Mouse (Mus musculus) kidney, postnatal 14 days (tissue): ENCODE measurements at regions not wholly inside any gene's neighbourhood (a gene's known extent, or its start where the extent isn't known, plus 50 kb on each side); places are given as distances from the start of the nearest gene placed in this dataset.
A peak's percentile ranks its signal among the peaks of the same experiment; 100 is the strongest.

Experiments used
- DNase-seq: peaks from one replicate; pipeline ENCODE4 v3.0.0; 2022; ENCODE audit warnings: mixed read lengths

GRCm38 (mm10) chr9:73173589-73174247 is 60.5 kb downstream of the Rsl24d1 start:
- peak; percentile 75 for DNase-seq

- DNase-seq, result no peak
Observed at GRCm38 (mm10) chr9:73176645-73177044, 63.4 kb downstream of the Rsl24d1 start.

- DNase-seq, result no peak
Observed at GRCm38 (mm10) chr9:73183356-73183755, 70.1 kb downstream of the Rsl24d1 start.

GRCm38 (mm10) chr9:73184908-73185307 is 71.7 kb downstream of the Rsl24d1 start:
- no peak for DNase-seq

DNA sequence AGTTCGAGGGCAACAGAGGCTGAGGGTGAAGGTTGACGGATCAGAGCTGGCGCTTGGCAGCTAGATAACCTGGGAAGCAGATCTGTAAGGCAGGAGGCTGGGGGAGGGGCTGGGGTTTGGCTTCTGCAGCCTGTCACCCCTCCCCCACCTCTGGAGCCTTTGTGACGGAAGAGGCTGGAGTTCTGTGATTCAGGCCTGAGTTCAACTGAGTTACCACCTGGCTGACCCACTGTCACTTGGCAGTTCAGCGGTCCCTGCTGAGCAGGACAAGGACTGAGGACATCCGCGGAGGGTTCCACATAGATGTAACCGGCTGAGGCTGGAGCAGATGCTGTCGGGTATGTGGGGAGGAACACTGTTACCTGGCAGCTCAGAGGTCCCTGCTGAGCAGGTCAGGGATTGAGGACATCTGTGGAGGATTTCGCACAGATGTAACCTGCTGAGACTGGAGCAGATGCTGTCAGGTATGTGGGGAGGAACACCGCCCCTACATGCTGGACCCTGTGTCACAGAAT is 79.1 kb downstream of the Rsl24d1 start:
- no peak for DNase-seq

- no peak for DNase-seq
Observed at GRCm38 (mm10) chr9:73198261-73199085, 85.2 kb downstream of the Rsl24d1 start.

- DNase-seq, result no peak
Observed at GRCm38 (mm10) chr9:73223111-73223510, 109.9 kb downstream of the Rsl24d1 start.

GRCm38 (mm10) chr9:73240188-73240587 is 127.0 kb downstream of the Rsl24d1 start:
- DNase-seq, result no peak

GRCm38 (mm10) chr9:73242521-73243308 is 129.5 kb downstream of the Rsl24d1 start:
- no peak for DNase-seq

- DNase-seq, result no peak
Observed at GRCm38 (mm10) chr9:73244177-73244576, 131.0 kb downstream of the Rsl24d1 start.

GRCm38 (mm10) chr9:73245524-73245923 is 132.3 kb downstream of the Rsl24d1 start:
- DNase-seq, result peak; percentile 25

GRCm38 (mm10) chr9:73258171-73258570 is 144.9 kb downstream of the Rsl24d1 start:
- no peak for DNase-seq

DNA sequence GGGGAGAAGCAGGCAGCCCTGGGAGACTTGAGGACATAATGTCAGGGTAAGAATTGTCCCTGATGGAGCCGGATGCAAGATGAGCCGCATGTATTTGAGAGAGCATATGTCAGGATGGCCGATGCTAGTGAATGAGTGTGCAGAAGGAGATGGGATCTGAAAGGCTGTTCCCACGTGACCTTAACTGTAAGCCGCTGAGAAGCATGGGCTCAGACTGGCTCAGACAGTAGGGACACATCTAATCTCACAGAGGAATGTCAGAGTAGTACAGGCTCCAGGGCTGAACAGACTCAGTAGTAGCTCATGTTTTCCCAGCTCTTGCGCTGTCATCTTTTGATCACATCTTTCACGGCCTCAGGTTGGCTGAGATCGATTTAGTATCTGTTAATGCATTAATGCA is 145.4 kb downstream of the Rsl24d1 start:
- DNase-seq, result no peak

DNA sequence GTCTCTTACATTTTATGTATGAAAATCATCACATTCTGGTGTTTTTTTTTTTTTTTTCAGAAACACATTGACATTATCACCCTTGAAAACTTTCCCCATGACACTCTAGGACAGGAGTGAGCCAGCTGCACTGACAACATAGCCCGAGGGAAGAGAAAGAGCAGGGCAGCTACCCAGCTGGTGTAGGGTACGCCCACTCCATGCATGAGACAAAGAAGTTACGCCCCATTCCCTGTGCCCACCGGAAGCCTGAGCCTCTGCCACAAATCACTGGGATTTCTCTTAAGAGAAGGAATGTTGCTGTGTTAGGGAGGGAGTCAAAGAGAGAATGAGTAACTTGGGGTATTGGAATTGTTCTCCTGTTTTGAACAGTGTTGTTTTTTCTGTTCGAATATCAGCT is 149.5 kb downstream of the Rsl24d1 start:
- DNase-seq, result no peak

GRCm38 (mm10) chr9:73270249-73270648 is 157.0 kb downstream of the Rsl24d1 start:
- no peak for DNase-seq

- no peak for DNase-seq
Observed at GRCm38 (mm10) chr9:73272614-73273013, 159.4 kb downstream of the Rsl24d1 start.

DNA sequence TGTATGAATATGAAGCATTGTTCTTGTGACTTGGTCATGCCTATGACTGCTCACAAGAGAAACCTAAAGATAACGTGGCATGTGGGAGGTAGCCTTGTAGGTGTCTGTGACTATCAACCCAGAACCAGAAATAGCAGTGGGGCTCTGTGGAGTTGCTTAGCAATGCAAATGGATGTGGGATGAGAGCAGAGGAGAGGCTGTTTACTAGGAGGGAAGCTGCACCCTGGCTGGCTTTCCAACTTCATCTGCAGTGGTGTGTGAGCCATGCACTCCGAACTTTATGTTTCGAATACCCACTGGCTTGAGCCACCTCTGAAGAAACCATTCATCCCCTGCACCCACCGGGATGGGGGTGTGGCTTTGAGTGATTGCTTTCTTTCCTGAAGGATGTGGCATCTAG is 160.5 kb downstream of the Rsl24d1 start:
- DNase-seq, result no peak

DNA sequence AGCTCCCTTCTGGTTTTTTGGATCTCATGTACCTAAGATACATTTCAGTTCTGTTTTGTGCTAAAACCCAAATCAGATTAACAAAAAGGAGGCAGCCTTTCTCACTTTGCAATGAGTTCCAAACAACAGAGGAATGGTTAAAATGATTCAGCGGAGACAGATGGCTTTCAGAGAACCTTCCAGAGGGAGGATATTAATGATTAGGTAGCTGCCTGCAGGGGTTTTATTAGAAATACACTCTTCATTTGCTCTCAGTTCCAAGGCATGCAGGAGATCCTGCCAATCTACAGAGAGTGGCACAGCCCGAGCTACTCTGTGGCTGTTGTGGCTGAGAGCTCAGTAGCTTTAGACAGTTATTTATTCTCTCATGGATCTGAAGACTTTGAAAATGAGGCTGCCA is 162.4 kb downstream of the Rsl24d1 start:
- no peak for DNase-seq

DNA sequence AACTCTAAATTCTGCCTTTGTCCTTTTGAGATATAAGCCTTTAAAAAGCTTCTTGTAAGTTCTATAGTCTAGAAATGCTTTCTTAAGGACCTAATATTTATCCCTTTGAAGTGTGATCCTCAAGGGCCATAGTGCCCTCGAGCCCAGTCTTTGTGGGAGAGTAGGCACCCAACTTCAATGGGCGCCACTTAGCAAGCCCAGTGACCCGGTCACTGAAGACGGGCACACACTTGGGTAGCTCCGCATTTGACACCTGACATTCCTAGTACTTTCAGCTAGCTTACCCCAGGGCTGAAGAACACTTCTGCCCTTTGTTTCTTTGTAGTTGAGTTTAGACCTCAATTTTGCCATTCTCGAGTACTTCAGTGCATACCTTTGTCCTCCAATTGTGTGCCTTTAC is 182.1 kb downstream of the Rsl24d1 start:
- no peak for DNase-seq

- peak; percentile 12 for DNase-seq
Observed at GRCm38 (mm10) chr9:73302156-73302918, 189.1 kb downstream of the Rsl24d1 start.

DNA sequence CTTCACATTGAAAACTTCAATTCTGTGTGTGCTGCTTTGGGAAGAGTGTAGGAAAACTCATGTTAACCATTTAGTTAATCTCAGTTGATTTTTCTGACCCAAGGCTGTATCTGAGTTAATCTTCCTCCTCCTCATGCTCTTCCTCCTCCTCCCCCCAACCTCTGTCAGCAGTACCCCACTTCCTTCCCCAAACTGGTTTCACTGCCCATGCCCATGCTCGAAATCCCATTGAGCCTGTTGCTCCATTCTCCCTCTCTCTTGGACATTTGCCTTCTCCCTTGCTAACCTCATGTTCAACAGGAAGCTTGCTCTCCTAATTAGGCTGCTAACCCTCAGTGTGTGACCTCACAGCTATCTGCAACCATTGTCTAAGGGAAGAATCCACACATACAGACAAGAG is 203.8 kb downstream of the Rsl24d1 start:
- DNase-seq, result no peak

- DNase-seq, result no peak
Observed at GRCm38 (mm10) chr9:73319704-73320307, 206.6 kb downstream of the Rsl24d1 start.
